33 mouse cellular contexts compared by ENCODE assay signal in genomic region chr1:75255516-75256046, GRCm38 (mm10). TPM values are rescaled to one million over a fixed set of nuclear protein-coding genes. Genes with fewer than 3 reads are reported as not detected.
DNase-seq lines count a peak whose midpoint lies in the region; ATAC-seq lines count a peak whose summit lies in the region.
"Had no signal": no experiment of that assay in that cellular context is flagged by ENCODE, and none has a peak within 500 bp of the region (broad histone marks: within the 10 kb centered on the region; RNA-seq: fewer than 3 reads in every experiment).

No protein-coding gene starts in this region.

- no peaks in the 10 kb centered on the region for H3K36me3 ChIP-seq in forebrain, embryonic 12.5 days (replicated peaks)
- H3K36me3 ChIP-seq: embryonic facial prominence, embryonic 13.5 days; G1E; heart, embryonic 12.5 days; hindbrain, embryonic 13.5 days; limb, embryonic 12.5 days; lung, embryonic 15.5 days; midbrain, embryonic 10.5 days had no signal

- WGBS in forebrain, embryonic 12.5 days, result 77% methylated on average over 10 of the region's 10 CpGs

- H3K9ac ChIP-seq in forebrain, embryonic 12.5 days, result no peak overlapping the region
- H3K9ac ChIP-seq: embryonic facial prominence, embryonic 13.5 days; forebrain, postnatal 0 days; heart, embryonic 12.5 days; limb, embryonic 12.5 days; lung, embryonic 15.5 days had no signal

- intact Hi-C loops in heart, postnatal 10 days (cut with DNase I), result loop anchor here (10.0 kb wide), 1 partner anchor 311 kb away; no protein-coding TSS in a partner anchor

- no peaks in the 10 kb centered on the region for H3K9me3 ChIP-seq in forebrain, embryonic 12.5 days
- H3K9me3 ChIP-seq: embryonic facial prominence, embryonic 13.5 days; G1E; heart, embryonic 12.5 days; hindbrain, embryonic 13.5 days; limb, embryonic 12.5 days; lung, embryonic 15.5 days; midbrain, embryonic 10.5 days had no signal

- H3K4me2 ChIP-seq in forebrain, embryonic 12.5 days, result no peak overlapping the region
- H3K4me2 ChIP-seq: embryonic facial prominence, embryonic 13.5 days; heart, embryonic 12.5 days; hindbrain, embryonic 13.5 days; limb, embryonic 12.5 days; lung, embryonic 15.5 days had no signal

- ATAC-seq in forebrain, embryonic 12.5 days (ENCODE audit: low FRiP score), result no peak
- ATAC-seq: midbrain, embryonic 16.5 days had no signal

- no peak overlapping the region for H3K4me3 ChIP-seq in forebrain, embryonic 12.5 days (replicated peaks)
- H3K4me3 ChIP-seq: embryonic facial prominence, embryonic 13.5 days; heart, embryonic 12.5 days; hindbrain, embryonic 13.5 days; limb, embryonic 12.5 days; lung, embryonic 15.5 days; midbrain, embryonic 10.5 days had no signal

- DNase-seq in cerebellum, adult 18-20 months, result peak; percentile 21 to 26
- DNase-seq in cerebellum, postnatal 25 days, result no peak
- DNase-seq in heart, postnatal 10 days, result peak; percentile 30 to 34
- no peak for DNase-seq in heart, adult 9 months (ENCODE audit: low spot score in 2 of 2)
- peak; percentile 49 for DNase-seq in testis, postnatal 10 days (ENCODE audit: low spot score)
- no peak for DNase-seq in testis, postnatal 14 days (ENCODE audit: low spot score)
- peak; percentile 72 for DNase-seq in thymus, postnatal 4 days
- DNase-seq: adrenal gland, postnatal 10 days; cerebellum, adult 2 months; forebrain, postnatal 0 days; gastrocnemius, postnatal 10 days; kidney, adult 11 months; kidney, postnatal 14 days; layer of hippocampus, adult 9-11 months had no signal

- no peak overlapping the region for H3K27ac ChIP-seq in forebrain, embryonic 12.5 days
- H3K27ac ChIP-seq: embryonic facial prominence, embryonic 13.5 days; limb, embryonic 12.5 days; lung, embryonic 15.5 days; midbrain, embryonic 10.5 days had no signal

- peaks cover 11% of the 10 kb centered on the region for H3K4me1 ChIP-seq in forebrain, embryonic 12.5 days

- H3K27me3 ChIP-seq in forebrain, embryonic 12.5 days, result peaks cover 22% of the 10 kb centered on the region
- H3K27me3 ChIP-seq: lung, embryonic 15.5 days had no signal

RNA-seq across cellular contexts. Expression of gene Ptprn, which starts 8.7 kb away (rescaled TPM):
- under 1 TPM; 0.34 to 0.42 TPM for total RNA-seq in heart, postnatal 10 days (2021)
- polyA plus RNA-seq in forebrain, embryonic 12.5 days (2016; fragmentation: Nextera tagmentation; extraction: Ambion mirVana), result 6.8 and 7.5 TPM in 2 replicates
- polyA plus RNA-seq: liver, adult 2 months had no signal

RNA-seq across cellular contexts. Expression of gene Dnajb2, which starts 19.4 kb away (rescaled TPM):
- 10 to 100 TPM; 58.3 to 61.4 TPM for total RNA-seq in heart, postnatal 10 days (2021)
- polyA plus RNA-seq in forebrain, embryonic 12.5 days (2016; fragmentation: Nextera tagmentation; extraction: Ambion mirVana), result 38.1 and 41.5 TPM in 2 replicates

RNA-seq across cellular contexts. Expression of gene Resp18, which starts 22.6 kb away (rescaled TPM):
- not detected for total RNA-seq in heart, postnatal 10 days (2021)
- 29.2 and 32.8 TPM in 2 replicates for polyA plus RNA-seq in forebrain, embryonic 12.5 days (2016; fragmentation: Nextera tagmentation; extraction: Ambion mirVana)
- total RNA-seq: common myeloid progenitor, adult 5-6 weeks; G1E; gastrocnemius, postnatal 10 days; heart, adult 18-20 months; megakaryocyte progenitor cell, adult 5-6 weeks had no signal
- polyA plus RNA-seq: G1E; heart, embryonic 12.5 days; heart, postnatal 0 days; kidney, embryonic 14.5 days; liver, adult 2 months had no signal

RNA-seq across cellular contexts. Expression of gene A630095N17Rik, which starts 23.7 kb away (rescaled TPM):
- total RNA-seq in heart, postnatal 10 days (2021), result not detected
- not detected in 2 replicates for polyA plus RNA-seq in forebrain, embryonic 12.5 days (2016; fragmentation: Nextera tagmentation; extraction: Ambion mirVana)
- total RNA-seq: adrenal gland, postnatal 10 days; common myeloid progenitor, adult 5-6 weeks; forebrain, postnatal 0 days; G1E; gastrocnemius, postnatal 10 days; heart, adult 18-20 months; left cerebral cortex, postnatal 14 days; liver, adult 2 months had no signal
- polyA plus RNA-seq: cerebellum, adult 2 months; embryonic facial prominence, embryonic 13.5 days; forebrain, embryonic 11.5 days; G1E; heart, embryonic 12.5 days; heart, postnatal 0 days; hindbrain, embryonic 13.5 days; kidney, embryonic 14.5 days; limb, embryonic 12.5 days; liver, adult 2 months; liver, embryonic 16.5 days; lung, embryonic 15.5 days; midbrain, embryonic 10.5 days; midbrain, embryonic 16.5 days; neural tube, embryonic 14.5 days had no signal

RNA-seq across cellular contexts. Expression of gene Tuba4a, which starts 35.9 kb away (rescaled TPM):
- total RNA-seq in heart, postnatal 10 days (2021), result 100 to 1,000 TPM; 543 to 577 TPM
- 8.1 and 9.1 TPM in 2 replicates for polyA plus RNA-seq in forebrain, embryonic 12.5 days (2016; fragmentation: Nextera tagmentation; extraction: Ambion mirVana)

Comparison
In these comparisons a context has a peak if more than half of its experiments do, and no peak if none do; other contexts are left out.
1. DNase-seq: peak in cerebellum, adult 18-20 months (2 of 2), heart, postnatal 10 days (2 of 2), testis, postnatal 10 days (single experiment) and thymus, postnatal 4 days (single experiment); none in cerebellum, postnatal 25 days (0 of 2), heart, adult 9 months (0 of 2) and testis, postnatal 14 days (single experiment).